Mouse (Mus musculus) spleen, adult 12 weeks (tissue): ENCODE results near the gene Sec14l3.
A peak's percentile ranks its signal among the peaks of the same experiment; 100 is the strongest.
"Not testable (repeated sequence)": the region's sequence is repeated elsewhere in the genome, so short reads cannot be mapped to it uniquely, and the experiment has no call there.

Source experiments
- DNase-seq: peaks from one replicate; pipeline ENCODE4 v3.0.0; 2022; ENCODE audit warnings: low spot score

Sec14l3 gene

GRCm38 (mm10) chr11:4064627-4065122, at the start of gene Sec14l3:
Sec14l3 (plus strand) TSS chr11:4064841.
- DNase-seq: no peak

GRCm38 (mm10) chr11:4015796-4016195, 48.8 kb upstream of the Sec14l3 start:
- DNase-seq: not testable (repeated sequence)

- DNase-seq: not testable (repeated sequence)
Observed at GRCm38 (mm10) chr11:4022111-4022510, 42.5 kb upstream of the Sec14l3 start.

- DNase-seq: no peak
Observed at GRCm38 (mm10) chr11:4023321-4023720, 41.3 kb upstream of the Sec14l3 start.

- DNase-seq: no peak
Observed at GRCm38 (mm10) chr11:4027066-4027465, 37.6 kb upstream of the Sec14l3 start.

- DNase-seq: no peak
Observed at GRCm38 (mm10) chr11:4027561-4028334, 36.9 kb upstream of the Sec14l3 start.

- DNase-seq: no peak
Observed at GRCm38 (mm10) chr11:4029343-4029742, 35.3 kb upstream of the Sec14l3 start.

GRCm38 (mm10) chr11:4031126-4031941, 33.3 kb upstream of the Sec14l3 start, which contains the start of gene Sec14l4:
Sec14l4 (plus strand) TSS chr11:4031462.
- DNase-seq: no peak

GRCm38 (mm10) chr11:4031961-4032360, 32.7 kb upstream of the Sec14l3 start:
- DNase-seq: no peak

GRCm38 (mm10) chr11:4033471-4033870, 31.2 kb upstream of the Sec14l3 start:
- DNase-seq: no peak

- no peak for DNase-seq
Observed at GRCm38 (mm10) chr11:4034169-4034568, 30.5 kb upstream of the Sec14l3 start.

GRCm38 (mm10) chr11:4035116-4035892, 29.3 kb upstream of the Sec14l3 start:
- DNase-seq: no peak

GRCm38 (mm10) chr11:4035916-4036315, 28.7 kb upstream of the Sec14l3 start:
- no peak for DNase-seq

GRCm38 (mm10) chr11:4036365-4037084, 28.1 kb upstream of the Sec14l3 start:
- DNase-seq: no peak

GRCm38 (mm10) chr11:4039951-4040350, 24.7 kb upstream of the Sec14l3 start:
- DNase-seq: no peak

- DNase-seq: no peak
Observed at GRCm38 (mm10) chr11:4041123-4041625, 23.5 kb upstream of the Sec14l3 start.

GRCm38 (mm10) chr11:4043081-4043480, 21.6 kb upstream of the Sec14l3 start:
- no peak for DNase-seq

- DNase-seq: no peak
Observed at GRCm38 (mm10) chr11:4046526-4046925, 18.1 kb upstream of the Sec14l3 start.

GRCm38 (mm10) chr11:4047766-4048165, 16.9 kb upstream of the Sec14l3 start:
- no peak for DNase-seq

- no peak for DNase-seq
Observed at GRCm38 (mm10) chr11:4048438-4048837, 16.2 kb upstream of the Sec14l3 start.

GRCm38 (mm10) chr11:4053586-4053985, 11.1 kb upstream of the Sec14l3 start:
- peak; percentile 46 for DNase-seq
